Mouse (Mus musculus) thymus, postnatal 0 days (tissue): ENCODE measurements around the gene Catsperb. TPM values are rescaled to one million over a fixed set of nuclear protein-coding genes. Genes with fewer than 3 reads are reported as not detected.
"Not testable (repeated sequence)": the region's sequence is repeated elsewhere in the genome, so short reads cannot be mapped to it uniquely, and the experiment has no call there.

Experiments used
- DNase-seq: peaks from one replicate; pipeline ENCODE4 v3.0.0-alpha.2; 2015; ENCODE audit warnings: low spot score
- microRNA-seq: library from miRNA; unstranded; fragments of <30 nt; microRNA quantifications from one replicate; pipeline ENCODE4, GENCODE M21; 2016; ENCODE audit warnings: borderline number of aligned reads
- polyA plus RNA-seq: library from polyadenylated mRNA; unstranded; fragments of >200 nt; fragmentation: Nextera tagmentation; extraction: Ambion mirVana; gene quantifications from 2 replicates; pipeline ENCODE4 v1.2.1, GENCODE M21; 2015

The Catsperb gene
- polyA plus RNA-seq, result 0.03 TPM in 1 of 2 replicates, not detected in the other

DNA sequence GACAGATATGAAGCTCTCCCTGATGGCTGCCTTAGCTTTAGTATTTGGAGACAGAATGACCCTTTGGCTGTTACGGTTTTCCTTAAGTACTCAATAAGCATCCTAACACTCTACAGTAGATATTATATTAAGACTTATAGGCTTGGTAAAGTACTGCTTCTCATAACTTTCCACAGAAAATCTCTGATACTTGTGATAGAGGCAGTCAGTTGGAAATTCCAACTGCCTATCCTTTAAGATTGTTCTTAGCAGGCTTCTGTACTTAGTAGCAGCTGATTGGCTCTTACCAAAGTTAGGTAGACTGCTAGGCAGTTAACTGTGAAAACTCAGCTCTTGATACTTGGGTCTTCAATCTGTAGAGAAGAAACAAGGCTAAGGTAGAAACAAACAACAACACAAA lies at the start of gene Catsperb:
Catsperb (plus strand) TSS at position 301 of the 400 bp plus-strand sequence.
- DNase-seq, result not testable (repeated sequence)

GRCm38 (mm10) chr12:101361468-101361867 lies 43.0 kb upstream of the Catsperb start:
- not testable (repeated sequence) for DNase-seq

- not testable (repeated sequence) for DNase-seq
Observed at GRCm38 (mm10) chr12:101381460-101381859, 23.0 kb upstream of the Catsperb start.

GRCm38 (mm10) chr12:101426131-101426530 lies 21.7 kb downstream of the Catsperb start:
- no peak for DNase-seq

GRCm38 (mm10) chr12:101462051-101462450 lies 57.6 kb downstream of the Catsperb start:
- no peak for DNase-seq

DNA sequence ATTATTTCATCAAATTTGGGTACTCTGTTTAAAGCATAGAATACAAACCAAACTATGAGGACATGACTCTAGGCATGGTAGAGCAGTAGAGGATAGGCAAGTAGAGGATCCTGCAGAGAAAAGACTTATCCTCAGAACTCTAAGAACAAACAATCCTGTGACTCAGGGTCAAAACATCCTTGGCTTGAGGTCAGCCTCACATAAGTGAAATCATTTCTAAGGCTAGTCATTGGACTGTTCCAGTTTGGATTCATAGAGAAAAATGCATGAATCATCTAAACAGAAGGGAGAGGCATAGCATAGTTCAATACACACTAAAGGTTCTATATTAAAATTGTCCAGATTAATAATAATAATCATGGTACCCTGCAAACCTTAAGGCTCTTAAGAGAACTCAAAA lies 79.1 kb downstream of the Catsperb start:
- no peak for DNase-seq

DNA sequence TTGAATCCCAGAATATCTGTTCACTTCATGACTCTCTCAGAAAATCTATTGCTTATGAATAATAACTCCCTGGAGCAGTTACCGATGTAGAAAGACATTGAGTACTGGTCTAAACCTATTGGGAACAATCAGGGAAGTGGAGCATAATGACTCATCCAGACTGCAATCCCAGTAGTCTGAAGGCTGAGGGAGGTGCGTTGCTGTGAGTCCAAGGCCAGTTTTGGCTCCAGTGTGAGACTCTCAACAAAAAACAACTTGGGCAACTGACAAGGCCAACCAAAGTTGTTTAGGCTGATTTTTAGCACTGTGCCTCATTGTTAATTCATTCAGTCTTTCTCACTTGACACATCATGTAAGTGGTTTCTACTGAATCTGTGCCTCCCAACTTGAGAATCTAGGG lies 106.9 kb downstream of the Catsperb start:
- DNase-seq, result not testable (repeated sequence)

DNA sequence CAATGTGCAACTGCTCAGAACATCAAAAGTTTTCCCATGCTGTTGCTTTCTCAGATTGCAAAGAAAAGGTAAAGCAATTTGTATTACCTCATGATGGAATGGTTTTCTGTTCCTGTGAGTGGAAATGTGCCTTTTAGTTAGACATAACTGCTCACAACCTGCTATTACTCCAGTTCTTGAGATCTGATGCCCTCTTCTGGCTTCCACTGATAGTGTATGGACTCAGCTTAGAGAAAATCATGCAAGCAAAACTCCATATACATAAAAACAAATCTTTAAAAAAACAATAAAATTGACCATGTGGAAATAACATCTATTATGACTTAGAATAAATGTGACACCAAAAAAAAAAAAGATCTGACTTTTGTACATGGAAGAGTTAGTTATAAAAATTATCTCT lies 202.2 kb downstream of the Catsperb start:
- not testable (repeated sequence) for DNase-seq

DNA sequence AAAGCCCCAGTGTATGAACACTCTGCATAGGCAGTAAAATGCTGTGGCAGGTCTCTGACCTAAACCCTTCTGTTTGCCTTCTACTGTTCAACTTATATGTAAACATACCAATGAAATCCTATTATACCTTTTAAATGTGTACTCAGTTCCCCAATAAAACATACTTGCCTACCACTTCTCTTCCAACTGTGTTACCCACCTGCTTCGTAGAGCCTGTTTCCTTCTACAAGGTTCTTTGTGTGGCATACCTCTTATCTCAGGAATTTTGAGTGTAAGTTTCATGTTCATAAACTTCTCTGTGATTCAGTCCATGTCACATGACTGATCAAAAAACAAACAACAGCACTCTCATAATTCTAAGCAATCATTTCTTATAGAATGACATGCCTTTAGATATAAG lies 228.7 kb downstream of the Catsperb start:
- no peak for DNase-seq

- no peak for DNase-seq
Observed at GRCm38 (mm10) chr12:101667502-101667901, 263.0 kb downstream of the Catsperb start.

Small RNA genes within 50 kb of the gene (microRNA-seq; reads per million reads assigned to microRNA genes)
- gene Gm24542, result not detected
